Mouse (Mus musculus) megakaryocyte-erythroid progenitor cell, adult 5-6 weeks (primary cell): ENCODE results near the gene Narf. TPM values are rescaled to one million over a fixed set of nuclear protein-coding genes. Genes with fewer than 3 reads are reported as not detected.

Source experiments
- ATAC-seq: replicated peaks from 2 replicates; pipeline ENCODE4 v1.8.0; 2016; ENCODE audit warnings: mild to moderate bottlenecking, inconsistent platforms; ENCODE audit not compliant: severe bottlenecking, poor library complexity, low FRiP score, low TSS enrichment
- total RNA-seq, 2 experiments: library from RNA; stranded (forward) in 1 of 2; stranded (reverse) in 1 of 2; fragments of 200-1000, 215-1000 nt in 1 of 2; fragments of >200 nt in 1 of 2; fragmentation: Nextera tagmentation in 1 of 2; gene quantifications; 2 replicates each; pipeline ENCODE4 v1.2.3; 2014 to 2017

Narf gene
- total RNA-seq, 2 experiments from 2014 or later = 46.0 to 63.3 TPM

DNA sequence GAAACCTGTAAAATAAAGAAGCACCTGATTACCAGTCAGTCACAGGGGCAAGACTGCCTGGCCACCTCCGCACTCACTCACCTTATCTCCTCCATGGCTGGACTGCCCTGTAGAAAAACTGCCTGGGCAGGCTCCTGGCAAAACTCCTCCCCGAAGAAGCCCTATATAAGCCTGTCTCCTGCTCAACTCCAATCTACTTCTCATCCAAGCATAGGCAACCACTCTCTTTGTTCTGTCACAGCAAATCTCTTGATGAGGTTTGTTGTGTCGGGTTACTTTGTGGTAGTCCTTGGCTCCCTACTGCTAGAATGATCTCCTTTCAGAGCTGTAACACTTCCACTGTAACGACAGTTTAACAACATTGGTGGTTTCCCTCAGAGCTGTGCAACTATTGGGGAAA lies 4.3 kb upstream of the Narf start:
- no peak for ATAC-seq

DNA sequence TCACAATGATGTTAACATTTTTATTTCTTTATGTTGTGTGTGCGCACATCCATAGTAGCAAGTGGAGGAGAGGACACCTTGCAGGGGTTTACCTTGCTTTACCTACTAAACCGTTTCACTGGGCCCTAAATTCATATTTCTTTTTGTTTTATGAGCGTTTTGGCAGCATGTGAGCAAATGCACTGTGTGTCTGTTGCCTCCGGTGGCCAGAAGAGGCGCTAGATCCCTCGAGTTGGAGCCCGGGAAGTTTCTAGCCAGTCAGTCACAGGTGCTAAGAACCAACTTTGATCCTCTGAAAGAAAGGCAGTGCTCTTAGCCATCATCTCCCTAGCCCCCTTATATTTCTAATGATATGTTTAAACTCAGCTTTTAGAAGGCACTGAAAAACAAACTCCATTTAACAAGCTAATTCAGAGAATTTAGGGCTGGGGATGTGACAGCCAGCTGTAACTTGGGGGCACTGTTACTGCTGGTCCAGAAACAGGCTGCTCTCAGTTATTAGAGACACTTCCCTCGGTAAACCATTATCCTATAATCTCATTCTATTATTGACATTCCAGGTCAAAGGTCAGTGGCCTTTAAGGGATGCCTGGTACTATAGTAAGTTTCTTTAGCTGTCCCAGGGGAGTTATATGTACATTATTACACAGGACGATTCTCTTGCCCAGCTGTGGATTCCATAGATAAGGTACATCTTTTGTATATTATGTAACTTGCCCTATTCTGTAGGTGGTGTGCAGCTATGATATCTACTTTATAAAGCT lies 1.4 kb upstream of the Narf start:
- ATAC-seq = no peak

DNA sequence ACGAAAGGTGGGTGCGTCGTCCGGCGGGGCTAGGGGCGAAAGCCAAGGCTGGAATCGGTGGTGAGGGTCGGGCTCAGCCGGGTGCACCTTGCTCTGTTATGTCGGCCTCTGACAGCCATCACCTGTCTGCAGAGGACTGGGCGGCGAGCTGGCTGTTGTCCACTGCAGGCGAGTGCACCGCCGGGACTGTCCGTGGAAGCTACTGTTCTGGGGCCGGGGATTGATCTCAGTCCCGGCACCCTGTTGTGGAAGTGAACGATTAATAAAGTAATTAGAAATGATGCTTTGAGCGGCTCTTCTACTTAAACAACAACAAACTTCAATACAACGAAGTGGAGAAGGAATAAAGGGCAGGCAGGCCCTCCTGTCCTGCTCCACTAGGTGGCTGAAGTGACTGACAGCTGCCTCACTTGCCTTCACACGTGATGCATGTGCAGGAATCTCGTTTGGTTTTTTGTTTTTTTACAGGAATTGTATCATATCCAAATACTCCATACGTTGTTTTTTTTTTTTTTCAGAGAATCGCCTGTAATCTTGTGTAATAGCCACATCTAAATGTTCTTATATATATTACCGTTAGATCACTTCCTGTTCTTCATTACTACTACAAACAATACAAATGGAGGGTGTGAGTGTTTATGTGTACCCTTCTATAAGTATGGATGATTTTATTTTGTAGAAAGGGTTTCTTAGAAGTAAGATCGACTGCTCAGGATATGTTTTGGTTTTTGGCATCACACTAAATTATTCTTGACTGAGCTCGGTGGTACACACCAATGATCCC lies 484 bp downstream of the Narf start:
- peak; percentile 33; the same call in 1 of the 2 replicates for ATAC-seq

- ATAC-seq = peak; percentile 49
These were observed 2.6 kb downstream of the Narf start for GRCm38 (mm10) chr11:121239669-121240068.

- no peak for ATAC-seq
These were observed 13.1 kb downstream of the Narf start for GRCm38 (mm10) chr11:121250196-121250595.

- ATAC-seq = peak; percentile 87
These were observed 22.4 kb downstream of the Narf start, which contains the start of gene Foxk2 for GRCm38 (mm10) chr11:121259160-121260100. TSS of gene Foxk2 (plus strand) at chr11:121259990.

DNA sequence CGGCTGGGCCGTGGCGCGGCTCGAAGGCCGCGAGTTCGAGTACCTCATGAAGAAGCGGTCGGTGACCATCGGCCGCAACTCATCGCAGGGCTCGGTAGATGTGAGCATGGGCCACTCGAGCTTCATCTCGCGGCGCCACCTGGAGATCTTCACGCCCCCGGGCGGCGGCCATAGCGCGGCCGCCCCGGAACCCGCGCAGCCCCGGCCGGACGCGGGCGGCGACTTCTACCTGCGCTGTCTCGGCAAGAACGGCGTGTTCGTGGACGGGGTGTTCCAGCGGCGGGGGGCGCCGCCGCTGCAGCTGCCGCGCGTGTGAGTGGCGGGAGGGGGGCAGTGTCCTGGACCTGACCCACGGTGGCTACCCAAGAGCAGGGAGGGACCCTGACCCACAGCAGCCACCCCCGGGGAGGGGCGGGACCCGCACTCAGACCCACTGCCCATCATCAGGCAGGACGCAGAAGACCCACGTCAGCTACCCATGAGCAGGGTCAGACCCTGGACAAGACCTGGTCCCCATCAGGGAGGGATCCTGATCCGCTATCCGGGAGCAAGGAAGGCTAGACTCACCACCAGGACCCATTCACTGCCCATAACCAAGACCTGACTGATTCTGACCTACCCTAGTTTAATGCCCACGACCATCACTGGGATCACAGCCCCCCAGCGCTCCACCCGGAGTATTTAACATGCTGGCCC lies 23.3 kb downstream of the Narf start:
- peak; percentile 26; the same call in 1 of the 2 replicates for ATAC-seq

- peak; percentile 8; the same call in 1 of the 2 replicates for ATAC-seq
These were observed 24.0 kb downstream of the Narf start for GRCm38 (mm10) chr11:121261074-121261473.

DNA sequence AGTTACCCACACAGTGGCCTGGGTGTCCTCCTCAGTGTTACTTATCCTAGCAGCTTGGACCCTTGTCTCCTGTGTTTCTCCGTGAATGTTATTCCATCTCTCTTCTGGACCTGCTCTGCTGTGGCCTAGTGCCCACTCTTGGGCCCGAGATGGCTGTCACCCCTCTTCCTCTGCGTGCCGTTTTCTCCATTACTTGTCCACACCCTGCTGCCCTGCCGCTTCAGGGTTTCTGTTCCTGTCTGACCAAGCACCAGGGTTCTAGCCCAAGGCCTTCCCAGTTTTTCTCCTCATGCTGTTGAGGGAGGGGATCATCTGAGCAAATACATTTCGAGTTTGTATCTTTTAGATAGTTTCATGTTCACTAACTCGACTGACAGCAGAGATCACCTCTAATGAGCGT lies 40.5 kb downstream of the Narf start:
- no peak for ATAC-seq

GRCm38 (mm10) chr11:121278011-121278410 lies 41.0 kb downstream of the Narf start:
- ATAC-seq = no peak

- peak; percentile 62 for ATAC-seq
These were observed 45.9 kb downstream of the Narf start for GRCm38 (mm10) chr11:121282911-121283310.

- no peak for ATAC-seq
These were observed 52.8 kb downstream of the Narf start for GRCm38 (mm10) chr11:121289859-121290258.

DNA sequence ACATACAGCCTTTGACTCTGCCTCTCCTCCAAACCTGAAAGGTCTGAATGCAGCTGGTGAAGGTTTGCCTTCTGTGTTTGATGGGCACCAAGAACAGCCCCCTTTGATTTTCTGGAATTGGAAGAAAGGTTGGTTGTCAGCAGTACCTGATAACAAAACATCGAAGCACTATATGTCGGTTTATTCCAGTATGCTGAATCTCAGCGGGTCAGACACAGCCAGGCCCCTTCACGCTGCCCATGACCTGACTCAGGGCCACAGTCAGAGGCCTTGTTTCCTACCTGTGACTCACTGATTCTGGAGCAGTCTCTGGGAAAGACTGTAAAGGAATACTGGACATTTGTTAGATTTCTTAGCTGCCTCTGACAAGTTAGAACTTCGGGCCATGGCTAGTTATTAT lies 57.7 kb downstream of the Narf start:
- ATAC-seq = no peak

DNA sequence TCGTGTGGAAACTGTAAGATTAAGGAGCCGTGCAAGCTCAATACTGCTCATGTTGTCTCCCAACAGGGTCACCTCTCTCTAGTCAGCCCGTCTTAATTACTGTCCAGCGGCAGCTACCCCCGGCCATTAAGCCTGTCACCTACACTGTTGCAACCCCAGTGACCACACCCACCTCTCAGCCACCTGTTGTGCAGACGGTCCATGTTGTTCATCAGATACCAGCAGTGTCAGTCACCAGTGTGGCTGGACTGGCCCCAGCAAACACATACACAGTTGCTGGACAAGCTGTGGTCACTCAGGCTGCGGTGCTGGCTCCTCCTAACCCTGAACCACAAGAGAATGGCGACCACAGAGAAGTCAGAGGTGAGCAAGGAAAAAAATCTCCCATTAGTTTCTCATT lies 61.4 kb downstream of the Narf start:
- ATAC-seq = no peak

- no peak for ATAC-seq
These were observed 63.2 kb downstream of the Narf start for GRCm38 (mm10) chr11:121300265-121300664.

- peak; percentile 61 for ATAC-seq
These were observed 68.3 kb downstream of the Narf start for GRCm38 (mm10) chr11:121305371-121305770.
